Mouse (Mus musculus): Measurements from ENCODE around the gene Tbc1d1.

Tbc1d1 gene

GRCm38 (mm10) chr5:64206875-64207274, 50.8 kb downstream of the Tbc1d1 start:
- DNase-seq (ENCODE audit: low spot score), result no peak

- DNase-seq (ENCODE audit: low spot score), result no peak
Observed at GRCm38 (mm10) chr5:64207800-64208199, 51.7 kb downstream of the Tbc1d1 start.

- no peak for DNase-seq (ENCODE audit: low spot score)
Observed at GRCm38 (mm10) chr5:64210817-64211216, 54.7 kb downstream of the Tbc1d1 start.

- DNase-seq (ENCODE audit: low spot score), result no peak
Observed at GRCm38 (mm10) chr5:64211284-64211683, 55.2 kb downstream of the Tbc1d1 start.

- DNase-seq (ENCODE audit: low spot score), result no peak
Observed at GRCm38 (mm10) chr5:64212206-64212605, 56.1 kb downstream of the Tbc1d1 start.

GRCm38 (mm10) chr5:64212619-64213018, 56.5 kb downstream of the Tbc1d1 start:
- no peak for DNase-seq (ENCODE audit: low spot score)

- DNase-seq (ENCODE audit: low spot score), result no peak
Observed at GRCm38 (mm10) chr5:64215806-64216205, 59.7 kb downstream of the Tbc1d1 start.

- DNase-seq (ENCODE audit: low spot score), result no peak
Observed at GRCm38 (mm10) chr5:64216326-64216725, 60.2 kb downstream of the Tbc1d1 start.

- DNase-seq (ENCODE audit: low spot score), result no peak
Observed at GRCm38 (mm10) chr5:64217256-64217655, 61.2 kb downstream of the Tbc1d1 start.

- no peak for DNase-seq (ENCODE audit: low spot score)
Observed at GRCm38 (mm10) chr5:64217816-64218602, 61.9 kb downstream of the Tbc1d1 start.

GRCm38 (mm10) chr5:64218603-64218999, 62.5 kb downstream of the Tbc1d1 start:
- no peak for DNase-seq (ENCODE audit: low spot score)

GRCm38 (mm10) chr5:64220776-64221175, 64.7 kb downstream of the Tbc1d1 start:
- no peak for DNase-seq (ENCODE audit: low spot score)

GRCm38 (mm10) chr5:64224735-64225425, 68.8 kb downstream of the Tbc1d1 start:
- peak; percentile 55 for DNase-seq (ENCODE audit: low spot score)

GRCm38 (mm10) chr5:64228252-64228651, 72.1 kb downstream of the Tbc1d1 start:
- no peak for DNase-seq (ENCODE audit: low spot score)

- DNase-seq (ENCODE audit: low spot score), result no peak
Observed at GRCm38 (mm10) chr5:64229336-64229866, 73.3 kb downstream of the Tbc1d1 start.

- DNase-seq (ENCODE audit: low spot score), result peak; percentile 49
Observed at GRCm38 (mm10) chr5:64230061-64230466, 74.0 kb downstream of the Tbc1d1 start.

- no peak for DNase-seq (ENCODE audit: low spot score)
Observed at GRCm38 (mm10) chr5:64230507-64231041, 74.5 kb downstream of the Tbc1d1 start.

- no peak for DNase-seq (ENCODE audit: low spot score)
Observed at GRCm38 (mm10) chr5:64232872-64233271, 76.8 kb downstream of the Tbc1d1 start.

GRCm38 (mm10) chr5:64234269-64234985, 78.3 kb downstream of the Tbc1d1 start:
- no peak for DNase-seq (ENCODE audit: low spot score)

GRCm38 (mm10) chr5:64235250-64235649, 79.1 kb downstream of the Tbc1d1 start:
- DNase-seq (ENCODE audit: low spot score), result no peak

- DNase-seq (ENCODE audit: low spot score), result no peak
Observed at GRCm38 (mm10) chr5:64236561-64236960, 80.5 kb downstream of the Tbc1d1 start.

GRCm38 (mm10) chr5:64237263-64237662, 81.2 kb downstream of the Tbc1d1 start:
- no peak for DNase-seq (ENCODE audit: low spot score)
